Mouse (Mus musculus) brain, embryonic 14.5 days (tissue): ENCODE results near the gene Dtx3l. TPM values are rescaled to one million over a fixed set of nuclear protein-coding genes. Genes with fewer than 3 reads are reported as not detected.
A peak's percentile ranks its signal among the peaks of the same experiment; 100 is the strongest.
"Not testable (repeated sequence)": the region's sequence is repeated elsewhere in the genome, so short reads cannot be mapped to it uniquely, and the experiment has no call there.

Source experiments
- DNase-seq: peaks from one replicate; pipeline ENCODE4 v3.0.0-alpha.2; 2011; ENCODE audit warnings: low read depth
- CTCF ChIP-seq: fragments of 200-500 bp; IDR thresholded peaks from 2 replicates; pipeline ENCODE4 v1.5.1; 2012; ENCODE audit warnings: inconsistent platforms, mild to moderate bottlenecking, moderate library complexity, borderline replicate concordance; ENCODE audit not compliant: insufficient read depth, insufficient read length; ENCODE audit errors: extremely low read depth
- POLR2A ChIP-seq: fragments of 200-500 bp; IDR thresholded peaks from 2 replicates; pipeline ENCODE4 v1.6.1; 2012; ENCODE audit warnings: mild to moderate bottlenecking, inconsistent platforms, borderline replicate concordance; ENCODE audit not compliant: poor library complexity, insufficient read depth, insufficient read length, severe bottlenecking; ENCODE audit errors: extremely low read depth
- polyA plus RNA-seq: library from polyadenylated mRNA; depleted of rRNA; stranded (reverse); fragments of >200 nt; gene quantifications from 2 replicates; pipeline ENCODE4 v1.2.3, GENCODE M21; 2012; rRNA removed

Gene Dtx3l
- 0.92 and 1.3 TPM in 2 replicates for polyA plus RNA-seq

DNA sequence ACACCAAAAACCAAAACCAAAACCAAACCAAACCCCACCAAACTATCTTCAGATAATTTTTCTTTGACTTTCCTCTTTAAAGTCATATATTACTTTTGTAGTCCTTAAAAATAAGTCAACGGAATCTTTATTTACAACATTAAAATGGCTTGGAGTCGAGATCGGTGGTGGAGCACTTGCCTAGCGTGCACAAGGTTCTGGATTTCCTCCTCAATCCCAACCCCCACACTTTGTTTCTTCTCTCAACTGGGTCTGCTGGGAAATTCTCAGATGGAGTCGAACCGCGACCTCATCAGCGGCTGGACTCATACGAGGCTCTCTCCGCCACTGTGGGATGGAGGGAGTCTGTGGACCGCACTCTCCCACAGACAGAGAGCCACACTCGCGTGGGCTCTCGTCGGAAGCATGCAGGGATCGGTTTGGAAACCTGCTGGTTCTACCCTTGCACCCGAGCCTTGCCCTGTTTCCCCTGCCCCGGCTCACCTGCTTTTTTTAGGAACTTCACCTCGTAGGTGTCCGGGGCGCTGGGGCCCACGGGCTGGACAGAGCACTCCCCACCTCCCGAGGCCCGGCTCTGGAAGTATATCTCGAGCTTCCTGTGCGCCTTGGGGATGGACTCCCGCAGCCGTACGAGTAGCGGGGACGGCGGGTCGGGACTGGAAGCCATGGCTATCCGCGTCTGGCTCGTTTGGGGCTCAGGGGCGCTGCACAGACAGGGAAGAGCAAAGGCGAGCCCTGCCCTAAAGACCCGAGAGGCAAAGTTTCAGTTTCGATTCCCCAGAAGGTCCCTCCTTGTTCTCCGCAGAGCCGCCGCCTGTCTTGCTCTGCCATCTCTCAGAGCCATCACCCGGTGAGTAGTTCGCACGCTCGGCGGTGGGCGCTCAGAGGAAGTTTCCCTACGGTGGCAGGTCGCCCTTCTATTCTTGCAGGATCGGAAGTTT lies at the start of gene Dtx3l, which contains the start of gene Parp9:
TSS of gene Dtx3l (minus strand) at position 941 of the 941 bp plus-strand sequence.
TSS of gene Parp9 (plus strand) at position 260 of the 941 bp plus-strand sequence.
- TF ChIP-seq CTCF (no peak), POLR2A (no peak)
- DNase-seq = peak; percentile 54

GRCm38 (mm10) chr16:35987930-35988329 lies 49.0 kb upstream of the Dtx3l start:
- TF ChIP-seq POLR2A (no peak), CTCF (no peak)
- no peak for DNase-seq

- peak; percentile 0 for DNase-seq
Observed at GRCm38 (mm10) chr16:35984471-35984870, 45.5 kb upstream of the Dtx3l start.

DNA sequence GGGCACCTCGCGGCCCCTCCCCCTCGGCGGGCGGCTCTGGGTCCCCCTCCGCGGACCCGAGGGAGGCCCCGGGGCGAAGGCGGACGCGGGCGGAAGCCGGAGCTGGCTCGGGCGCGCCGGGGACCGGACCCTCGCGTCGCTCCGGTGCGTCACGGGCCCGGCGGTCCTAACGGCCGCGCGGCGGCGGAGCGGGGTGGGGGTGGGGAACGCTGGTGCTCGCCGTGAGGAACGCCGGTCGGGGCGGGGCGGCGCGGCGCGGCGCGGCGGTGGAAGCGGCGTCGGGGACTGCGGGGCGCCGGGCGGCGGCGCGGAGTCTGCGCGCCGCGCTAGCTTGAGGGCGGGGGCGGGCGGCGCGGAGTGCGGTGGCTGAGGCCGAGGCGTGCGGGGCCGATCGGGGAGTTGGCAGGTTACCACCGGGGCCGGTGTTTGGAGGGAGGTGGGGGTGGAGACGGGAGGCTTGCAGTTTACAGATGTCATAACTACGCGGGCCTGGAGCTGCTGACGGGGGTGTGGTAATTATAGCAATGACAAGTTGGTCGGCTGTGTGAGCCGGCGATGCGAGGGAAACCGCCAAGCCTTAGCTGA lies 44.7 kb upstream of the Dtx3l start:
- TF ChIP-seq POLR2A (no peak), CTCF (no peak)
- peak; percentile 76 for DNase-seq

More at GRCm38 (mm10) chr16:35984471-35984870, 45.5 kb upstream of the Dtx3l start:
- TF ChIP-seq CTCF (no peak), POLR2A (no peak)

DNA sequence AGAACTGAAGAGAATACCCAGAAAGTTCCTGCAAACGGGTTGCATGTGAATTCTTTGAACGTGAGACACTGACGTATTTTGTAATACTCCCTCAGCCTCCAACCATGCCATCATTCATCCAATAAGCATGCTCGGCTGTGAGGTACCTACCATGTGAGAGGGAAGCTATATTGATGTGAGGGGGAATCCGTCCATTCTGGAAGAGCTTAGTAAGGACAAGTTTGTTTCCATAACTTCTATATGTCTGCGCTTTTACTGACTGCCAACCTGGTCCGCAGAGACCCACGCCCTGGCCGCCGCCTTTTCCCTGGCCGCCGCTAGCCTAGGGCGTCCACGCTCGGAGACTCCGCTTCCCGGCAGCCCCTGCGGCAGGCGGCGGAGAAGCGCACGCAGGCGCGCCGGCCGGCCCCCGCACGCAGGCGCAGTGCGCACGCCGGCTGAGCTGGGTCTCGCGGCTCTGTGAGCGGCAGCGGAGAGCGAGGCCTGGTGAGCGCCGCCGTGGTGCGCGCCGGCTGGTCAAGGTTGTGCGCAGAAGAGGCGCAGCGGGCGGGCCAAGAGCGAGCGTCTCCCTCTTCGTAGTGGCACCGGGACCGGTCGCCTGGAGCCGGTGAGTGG lies 44.1 kb upstream of the Dtx3l start:
- TF ChIP-seq POLR2A (peak; percentile 98), CTCF (no peak)
- DNase-seq = peak; percentile 97

- TF ChIP-seq POLR2A = no peak
- TF ChIP-seq CTCF = no peak
- DNase-seq = no peak
Observed at GRCm38 (mm10) chr16:35982506-35982901, 43.6 kb upstream of the Dtx3l start.

DNA sequence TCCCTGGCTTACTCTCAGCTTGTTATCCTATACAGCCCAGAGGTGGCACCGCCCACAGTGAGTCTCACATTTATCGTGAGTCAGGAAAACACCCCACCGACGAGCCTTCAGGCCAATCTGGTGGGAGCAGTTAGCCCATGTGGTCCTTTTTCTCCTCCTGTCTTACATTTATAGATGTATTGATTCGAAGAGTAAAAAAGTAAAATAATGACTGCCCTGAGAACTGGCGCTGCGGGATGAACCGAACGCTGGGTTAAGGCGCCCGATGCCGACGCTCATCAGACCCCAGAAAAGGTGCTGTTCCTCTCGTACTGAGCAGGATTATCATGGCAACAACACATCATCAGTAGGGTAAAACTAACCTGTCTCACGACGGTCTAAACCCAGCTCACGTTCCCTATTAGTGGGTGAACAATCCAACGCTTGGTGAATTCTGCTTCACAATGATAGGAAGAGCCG lies 42.4 kb upstream of the Dtx3l start:
- no peak for TF ChIP-seq POLR2A
- no peak for TF ChIP-seq CTCF

DNA sequence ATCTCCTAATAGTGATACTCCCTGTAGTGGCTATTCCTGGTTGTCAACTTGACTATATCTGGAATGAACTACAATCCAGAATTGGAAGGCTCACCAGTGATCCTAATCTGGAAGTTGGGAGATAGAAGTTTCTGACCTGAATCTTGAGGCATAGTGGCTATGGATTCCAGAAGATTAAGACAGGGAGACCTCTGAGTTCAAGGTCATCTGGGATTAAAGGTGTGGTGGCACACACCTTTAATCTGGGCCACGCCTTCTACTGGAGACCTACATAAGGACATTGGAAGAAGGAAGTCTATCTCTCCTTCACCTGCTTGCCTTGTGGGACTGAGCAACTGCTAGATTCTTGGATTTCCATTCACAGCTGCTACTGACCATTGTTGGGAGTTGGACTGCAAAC lies 39.5 kb upstream of the Dtx3l start, which contains the start of gene Kpna1:
TSS of gene Kpna1 (plus strand) at position 301 of the 400 bp plus-strand sequence.
- DNase-seq = not testable (repeated sequence)

More for the DNA sequence above, 42.4 kb upstream of the Dtx3l start:
- DNase-seq = peak; percentile 98

DNA sequence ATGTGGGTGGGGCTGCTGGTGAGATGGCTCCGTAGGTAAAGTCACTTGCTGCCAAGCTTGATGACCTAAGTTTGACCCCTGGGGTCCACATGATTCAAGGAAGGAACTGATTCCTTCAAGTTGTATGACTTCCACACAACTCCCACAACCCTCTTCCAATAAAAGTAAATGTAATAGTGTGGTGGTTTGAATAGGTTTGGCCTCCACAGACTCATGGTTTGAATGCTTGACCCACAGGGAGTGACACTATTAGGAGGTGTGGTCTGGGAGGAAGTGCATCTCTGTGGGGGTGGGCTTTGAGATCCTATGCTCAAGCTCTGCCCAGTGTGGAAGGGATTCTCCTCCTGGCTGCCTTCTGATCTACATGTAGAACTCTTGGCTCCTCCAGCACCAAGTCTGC lies 35.1 kb upstream of the Dtx3l start:
- TF ChIP-seq CTCF (no peak), POLR2A (no peak)
- DNase-seq = no peak

- no peak for TF ChIP-seq CTCF
- TF ChIP-seq POLR2A = no peak
- DNase-seq = no peak
Observed at GRCm38 (mm10) chr16:35968149-35968548, 29.2 kb upstream of the Dtx3l start.

- TF ChIP-seq CTCF (no peak; the same call in 1 of the 2 replicates), POLR2A (no peak)
Observed at GRCm38 (mm10) chr16:35967319-35967718, 28.4 kb upstream of the Dtx3l start.

DNA sequence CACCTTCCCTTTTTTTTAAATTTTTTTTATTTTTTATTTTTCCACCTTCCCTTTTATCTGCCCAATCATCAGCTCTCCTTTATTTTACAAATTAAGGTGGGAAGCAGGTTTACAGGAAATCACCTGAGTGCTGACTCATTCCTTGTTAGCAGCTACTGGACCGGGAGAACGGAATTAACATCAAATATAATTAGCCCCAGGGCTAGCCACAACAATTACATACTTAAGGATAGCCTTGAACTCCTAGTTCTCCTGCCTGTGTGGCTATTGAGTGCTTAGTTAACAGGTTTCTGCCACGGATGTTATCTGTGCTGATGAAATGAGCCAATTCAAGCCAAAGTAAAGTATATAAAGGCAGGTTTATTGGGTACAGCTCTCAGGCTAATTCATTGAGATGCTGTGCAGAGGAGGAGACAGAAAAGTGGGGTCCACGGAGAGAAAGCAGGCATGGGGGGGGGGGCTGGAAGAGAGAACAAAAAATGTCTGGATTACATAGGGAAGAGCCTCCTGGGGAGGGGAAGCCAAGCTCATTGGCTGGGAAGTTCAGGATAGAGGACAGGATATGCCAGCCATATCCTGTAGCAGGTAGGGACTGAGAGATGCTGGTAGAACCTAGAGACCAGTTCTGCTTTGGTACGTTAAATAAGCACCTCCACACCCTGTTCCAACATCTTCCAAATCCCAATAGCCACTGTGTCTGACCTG lies 27.6 kb upstream of the Dtx3l start:
- DNase-seq = no peak
- TF ChIP-seq CTCF (no peak), POLR2A (no peak)

More at GRCm38 (mm10) chr16:35967319-35967718, 28.4 kb upstream of the Dtx3l start:
- peak; percentile 23 for DNase-seq

GRCm38 (mm10) chr16:35965991-35966390 lies 27.0 kb upstream of the Dtx3l start:
- DNase-seq = not testable (repeated sequence)
